Mouse (Mus musculus): Measurements from ENCODE around the gene Prg2. TPM values are rescaled to one million over a fixed set of nuclear protein-coding genes. Genes with fewer than 3 reads are reported as not detected.

Gene Prg2
- total RNA-seq (2021): not detected

DNA sequence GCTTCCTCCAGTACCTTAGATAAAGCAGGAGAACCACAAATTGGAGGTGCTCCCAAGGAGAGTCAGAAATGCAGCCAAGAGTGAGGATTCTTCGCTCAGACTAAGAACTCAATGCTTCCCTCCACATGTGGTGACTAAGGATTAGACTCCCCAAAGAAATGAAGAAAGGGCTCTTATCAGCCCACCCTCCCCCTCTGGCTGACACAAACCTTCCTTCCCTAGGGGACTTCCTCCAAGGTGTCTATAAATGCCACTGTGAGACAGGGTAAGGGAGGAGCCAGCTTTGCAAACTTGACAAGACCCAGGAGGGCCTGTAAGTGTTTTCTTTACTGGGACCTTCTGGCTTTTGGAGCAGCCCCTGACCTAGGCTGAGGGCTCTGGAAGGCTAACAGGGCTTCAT lies at the start of gene Prg2:
Gene Prg2 (plus strand): TSS at position 274 of the 400 bp plus-strand sequence.
- DNase-seq (ENCODE audit: extremely low spot score in 1 of 2, low spot score in 2 of 2): no peak
- intact Hi-C loops (cut with DNase I): no loop called here

GRCm38 (mm10) chr2:84933992-84934648 lies 46.1 kb upstream of the Prg2 start:
- no peak for DNase-seq (ENCODE audit: extremely low spot score in 1 of 2, low spot score in 2 of 2)
- intact Hi-C loops (cut with DNase I): no loop called here

- intact Hi-C loops (cut with DNase I): no loop called here
- DNase-seq (ENCODE audit: extremely low spot score in 1 of 2, low spot score in 2 of 2): no peak
Observed at GRCm38 (mm10) chr2:84934649-84935007, 45.6 kb upstream of the Prg2 start.

- intact Hi-C loops (cut with DNase I): no loop called here
- DNase-seq (ENCODE audit: extremely low spot score in 1 of 2, low spot score in 2 of 2): no peak
Observed at GRCm38 (mm10) chr2:84935065-84935464, 45.2 kb upstream of the Prg2 start.

GRCm38 (mm10) chr2:84936474-84937429 lies 43.5 kb upstream of the Prg2 start, which contains the start of gene Slc43a3:
Gene Slc43a3, plus strand, starts transcription at chr2:84936579.
- intact Hi-C loops (cut with DNase I): no loop called here
- DNase-seq (ENCODE audit: extremely low spot score in 1 of 2, low spot score in 2 of 2): peak in 1 of 2 experiments; percentile 81

- DNase-seq (ENCODE audit: extremely low spot score in 1 of 2, low spot score in 2 of 2): no peak
- intact Hi-C loops (cut with DNase I): no loop called here
Observed at GRCm38 (mm10) chr2:84937491-84938150, 42.6 kb upstream of the Prg2 start.

GRCm38 (mm10) chr2:84938249-84938946 lies 41.9 kb upstream of the Prg2 start:
- intact Hi-C loops (cut with DNase I): no loop called here

GRCm38 (mm10) chr2:84939306-84939705 lies 41.0 kb upstream of the Prg2 start:
- intact Hi-C loops (cut with DNase I): no loop called here
- DNase-seq (ENCODE audit: extremely low spot score in 1 of 2, low spot score in 2 of 2): no peak

More at GRCm38 (mm10) chr2:84938249-84938946, 41.9 kb upstream of the Prg2 start:
- no peak for DNase-seq (ENCODE audit: extremely low spot score in 1 of 2, low spot score in 2 of 2)

DNA sequence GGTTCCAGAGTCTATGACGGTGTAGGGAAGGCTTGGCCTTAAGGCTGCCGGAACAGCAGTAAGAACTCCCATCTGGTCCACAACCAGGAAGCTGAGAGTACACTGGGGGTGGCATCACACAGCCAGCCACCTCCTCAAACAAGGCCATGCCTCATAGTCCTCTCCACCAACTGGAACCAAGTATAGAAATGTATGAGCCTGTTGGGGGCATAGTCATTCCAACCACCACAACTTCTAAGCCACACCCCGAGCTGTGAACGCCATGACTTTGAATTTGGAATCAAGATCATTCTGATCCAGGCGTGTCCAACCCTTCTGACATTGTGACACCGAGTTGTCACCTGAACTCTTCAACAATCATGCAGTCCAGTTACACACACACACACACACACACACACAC lies 40.5 kb upstream of the Prg2 start:
- DNase-seq (ENCODE audit: extremely low spot score in 1 of 2, low spot score in 2 of 2): no peak
- intact Hi-C loops (cut with DNase I): no loop called here

- no peak for DNase-seq (ENCODE audit: extremely low spot score in 1 of 2, low spot score in 2 of 2)
- intact Hi-C loops (cut with DNase I): no loop called here
Observed at GRCm38 (mm10) chr2:84941332-84941731, 38.9 kb upstream of the Prg2 start.

DNA sequence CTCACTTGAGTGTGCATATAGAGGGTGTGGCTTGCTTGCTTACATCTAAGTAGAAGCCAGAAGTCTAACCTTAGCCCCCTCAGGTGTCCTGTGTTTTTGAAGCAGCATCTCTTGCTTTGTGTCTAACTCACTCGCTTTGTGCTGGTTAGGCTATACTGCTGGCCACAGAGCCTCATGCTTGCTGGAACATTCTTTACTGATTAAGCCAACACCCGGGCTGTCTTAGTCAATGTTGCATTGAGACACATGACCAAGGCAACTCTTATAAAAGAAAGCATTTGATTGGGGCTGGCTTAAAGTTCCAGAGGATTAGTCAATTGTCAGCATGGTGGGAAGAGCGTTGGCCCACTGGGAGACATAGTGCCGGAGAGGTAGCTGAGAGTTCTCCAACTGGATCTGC lies 38.5 kb upstream of the Prg2 start:
- no peak for DNase-seq (ENCODE audit: extremely low spot score in 1 of 2, low spot score in 2 of 2)
- intact Hi-C loops (cut with DNase I): no loop called here

- intact Hi-C loops (cut with DNase I): no loop called here
- DNase-seq (ENCODE audit: extremely low spot score in 1 of 2, low spot score in 2 of 2): no peak
Observed at GRCm38 (mm10) chr2:84947154-84947771, 33.0 kb upstream of the Prg2 start.

DNA sequence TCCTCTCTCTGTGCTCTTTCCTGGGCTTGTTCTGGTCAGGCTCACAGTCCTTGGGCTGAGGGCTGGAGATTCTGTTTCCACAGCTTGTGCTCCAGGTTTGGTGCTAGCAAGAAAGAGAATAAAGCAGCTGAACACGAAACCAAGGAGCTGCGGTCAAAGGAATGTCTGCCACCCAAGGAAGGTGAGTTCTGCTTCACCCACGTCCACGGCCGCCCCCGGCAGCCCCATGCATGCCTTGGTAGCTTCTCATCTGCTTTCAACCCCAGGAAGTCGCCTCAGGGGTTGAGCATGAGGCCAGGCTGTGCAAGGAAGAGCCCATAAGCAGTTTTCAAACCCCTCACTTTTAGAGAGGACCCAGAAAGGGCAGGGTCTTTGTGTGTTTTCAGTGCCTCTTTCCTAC lies 32.0 kb upstream of the Prg2 start:
- intact Hi-C loops (cut with DNase I): no loop called here
- DNase-seq (ENCODE audit: extremely low spot score in 1 of 2, low spot score in 2 of 2): no peak

GRCm38 (mm10) chr2:84948721-84949120 lies 31.5 kb upstream of the Prg2 start:
- no peak for DNase-seq (ENCODE audit: extremely low spot score in 1 of 2, low spot score in 2 of 2)
- intact Hi-C loops (cut with DNase I): no loop called here

GRCm38 (mm10) chr2:84951027-84951426 lies 29.2 kb upstream of the Prg2 start:
- no peak for DNase-seq (ENCODE audit: extremely low spot score in 1 of 2, low spot score in 2 of 2)
- intact Hi-C loops (cut with DNase I): no loop called here

- DNase-seq (ENCODE audit: extremely low spot score in 1 of 2, low spot score in 2 of 2): no peak
- intact Hi-C loops (cut with DNase I): no loop called here
Observed at GRCm38 (mm10) chr2:84952251-84952650, 28.0 kb upstream of the Prg2 start.

GRCm38 (mm10) chr2:84952693-84953092 lies 27.6 kb upstream of the Prg2 start:
- intact Hi-C loops (cut with DNase I): no loop called here
- DNase-seq (ENCODE audit: extremely low spot score in 1 of 2, low spot score in 2 of 2): no peak

- no peak for DNase-seq (ENCODE audit: extremely low spot score in 1 of 2, low spot score in 2 of 2)
- intact Hi-C loops (cut with DNase I): loop anchor here (5.0 kb wide), 1 partner anchor 52 kb away; no protein-coding TSS in a partner anchor
Observed at GRCm38 (mm10) chr2:84955435-84955834, 24.8 kb upstream of the Prg2 start.

Measured in left cerebral cortex, postnatal 10 days (tissue).